Mouse (Mus musculus) stomach, postnatal 0 days (tissue): Measurements from ENCODE around the gene Gm10959. TPM values are rescaled to one million over a fixed set of nuclear protein-coding genes. Genes with fewer than 3 reads are reported as not detected.

Source experiments
- ATAC-seq: fragments of 200-750 bp; cut with Nextera tagmentation; 2 replicates; pipeline ENCODE4 v1.8.0; 2017; ENCODE audit not compliant: low FRiP score, low TSS enrichment
- DNase-seq: peaks from one replicate; pipeline ENCODE4 v3.0.0-alpha.2; 2016; ENCODE audit warnings: low spot score
- H3K27ac ChIP-seq: fragments of 300-500 bp; sonication (generic); replicated peaks from 2 replicates; pipeline ENCODE4 v1.5.1; 2014; ENCODE audit warnings: mild to moderate bottlenecking, control low read depth
- H3K27me3 ChIP-seq: fragments of 300-500 bp; sonication (generic); 2 replicates; pipeline ENCODE4 v1.6.1; 2014; ENCODE audit warnings: low read length; ENCODE audit not compliant: control insufficient read depth, insufficient read depth
- H3K36me3 ChIP-seq: fragments of 300-500 bp; sonication (generic); 2 replicates; pipeline ENCODE4 v1.6.1; 2014; ENCODE audit warnings: low read length, mixed read lengths; ENCODE audit not compliant: control insufficient read depth, insufficient read depth
- H3K4me1 ChIP-seq: fragments of 300-500 bp; sonication (generic); replicated peaks from 2 replicates; pipeline ENCODE4 v1.6.1; 2014; ENCODE audit warnings: antibody characterized with exemption; ENCODE audit not compliant: control insufficient read depth, insufficient read depth
- H3K4me2 ChIP-seq: fragments of 300-500 bp; sonication (generic); replicated peaks from 2 replicates; pipeline ENCODE4 v1.6.1; 2014; ENCODE audit warnings: low read depth, mild to moderate bottlenecking, control low read depth, moderate library complexity
- H3K4me3 ChIP-seq: fragments of 300-500 bp; sonication (generic); 2 replicates; pipeline ENCODE4 v1.5.1; 2014; ENCODE audit warnings: low read depth, low read length, control low read depth
- H3K9ac ChIP-seq: fragments of 300-500 bp; sonication (generic); 2 replicates; pipeline ENCODE4 v1.6.1; 2014; ENCODE audit warnings: mild to moderate bottlenecking, low read length, control low read depth, mixed read lengths
- H3K9me3 ChIP-seq: fragments of 300-500 bp; sonication (generic); 2 replicates; pipeline ENCODE4 v1.6.1; 2016; ENCODE audit warnings: low read length; ENCODE audit not compliant: control insufficient read depth
- CTCF ChIP-seq: IDR thresholded peaks from 2 replicates; pipeline ENCODE4 v1.5.1; 2016; ENCODE audit warnings: antibody characterized with exemption, low read depth, mild to moderate bottlenecking, moderate library complexity
- EP300 ChIP-seq: optimal IDR thresholded peaks from 2 replicates; pipeline ENCODE3; 2016; ENCODE audit warnings: antibody characterized with exemption
- WGBS: fragments of 180-500 bp; shearing (Covaris S2); extraction: QIAGEN DNeasy Blood & Tissue Kit; methylation state at CpG from one replicate; pipeline ENCODE4 v1.1.7; 2014; 5-methylcytosine and 5-hydroxymethylcytosine counted together
- polyA plus RNA-seq: library from polyadenylated mRNA; unstranded; fragments of >200 nt; fragmentation: Nextera tagmentation; extraction: Ambion mirVana; gene quantifications from 2 replicates; pipeline ENCODE4 v1.2.1, GENCODE M21; 2015

The Gm10959 gene
- polyA plus RNA-seq, 1 experiment from 2014 or later = not detected

GRCm38 (mm10) chr3:122932466-122932865, 13.3 kb upstream of the Gm10959 start:
- TF ChIP-seq EP300 (no peak), CTCF (no peak)
- H3K4me3 ChIP-seq = no peak overlapping the region
- H3K9ac ChIP-seq = no peak overlapping the region
- H3K9me3 ChIP-seq = no peaks in the 10 kb centered on the region
- H3K27ac ChIP-seq = no peak overlapping the region
- no peak overlapping the region for H3K4me2 ChIP-seq
- ATAC-seq (no peak), DNase-seq (no peak)
- WGBS = 92% methylated on average over 1 of the region's 1 CpGs
- H3K36me3 ChIP-seq = peaks cover 5% of the 10 kb centered on the region; the same call in 1 of the 2 replicates
- no peaks in the 10 kb centered on the region for H3K27me3 ChIP-seq
- H3K4me1 ChIP-seq = no peaks in the 10 kb centered on the region

- 82% methylated on average over 6 of the region's 6 CpGs for WGBS
- ATAC-seq (no peak), DNase-seq (no peak)
- peaks cover 6% of the 10 kb centered on the region; the same call in 1 of the 2 replicates for H3K36me3 ChIP-seq
- no peak overlapping the region for H3K9ac ChIP-seq
- H3K4me1 ChIP-seq = no peaks in the 10 kb centered on the region
- H3K27me3 ChIP-seq = no peaks in the 10 kb centered on the region
- no peak overlapping the region for H3K4me3 ChIP-seq
- no peak overlapping the region for H3K27ac ChIP-seq
- H3K4me2 ChIP-seq = no peak overlapping the region
- TF ChIP-seq CTCF (no peak), EP300 (no peak)
- H3K9me3 ChIP-seq = no peaks in the 10 kb centered on the region
Observed at GRCm38 (mm10) chr3:122929723-122930122, 10.6 kb upstream of the Gm10959 start.

- TF ChIP-seq EP300 (no peak), CTCF (peak; percentile 68)
- H3K4me3 ChIP-seq = peak within 1 kb of the TSS; percentile 60
- H3K9me3 ChIP-seq = no peaks in the 10 kb centered on the region
- peak within 1 kb of the TSS; percentile 62 for H3K4me2 ChIP-seq
- H3K4me1 ChIP-seq = no peaks in the 10 kb centered on the region
- H3K27ac ChIP-seq = peak within 1 kb of the TSS; percentile 92
- DNase-seq (peak; percentile 100), ATAC-seq (peak; percentile 97)
- H3K9ac ChIP-seq = peak within 1 kb of the TSS; percentile 68
- H3K36me3 ChIP-seq = peaks cover 4% of the 10 kb centered on the region; the same call in 1 of the 2 replicates
- H3K27me3 ChIP-seq = no peaks in the 10 kb centered on the region
- WGBS = 1% methylated on average over 68 of the region's 68 CpGs
Observed at GRCm38 (mm10) chr3:122924009-122924914, 5.1 kb upstream of the Gm10959 start, which contains the start of gene 1810037I17Rik. 1810037I17Rik (plus strand) TSS chr3:122924203.

- 45% methylated on average over 7 of the region's 7 CpGs for WGBS
- Histone ChIP-seq H3K9ac (no peak overlapping the region), H3K27me3 (no peaks in the 10 kb centered on the region), H3K4me3 (0 out of 2 replicates have a peak overlapping the region, but pooled peaks have one; percentile 60), H3K9me3 (no peaks in the 10 kb centered on the region), H3K27ac (peak overlapping the region; percentile 92), H3K4me1 (no peaks in the 10 kb centered on the region), H3K4me2 (peak overlapping the region; percentile 62), H3K36me3 (peaks cover 4% of the 10 kb centered on the region; the same call in 1 of the 2 replicates)
- TF ChIP-seq CTCF = no peak
- no peak for ATAC-seq
- no peak for DNase-seq
Observed at GRCm38 (mm10) chr3:122923147-122923546, 4.0 kb upstream of the Gm10959 start.

- no peak for ATAC-seq
- H3K4me2 ChIP-seq = no peak overlapping the region
- H3K4me3 ChIP-seq = no peak overlapping the region
- H3K9ac ChIP-seq = no peak overlapping the region
- TF ChIP-seq CTCF = no peak
- no peak for TF ChIP-seq EP300
- no peak for DNase-seq
- H3K36me3 ChIP-seq = peaks cover 4% of the 10 kb centered on the region; the same call in 1 of the 2 replicates
- WGBS = 57% methylated on average over 8 of the region's 8 CpGs
- H3K4me1 ChIP-seq = no peaks in the 10 kb centered on the region
- peak overlapping the region; percentile 86 for H3K27ac ChIP-seq
- no peaks in the 10 kb centered on the region for H3K27me3 ChIP-seq
- no peaks in the 10 kb centered on the region for H3K9me3 ChIP-seq
Observed at GRCm38 (mm10) chr3:122921676-122922527, 2.7 kb upstream of the Gm10959 start.
